Mouse (Mus musculus): ENCODE results near the gene Ccdc58.
A peak's percentile ranks its signal among the peaks of the same experiment; 100 is the strongest.
"Not testable (repeated sequence)": the region's sequence is repeated elsewhere in the genome, so short reads cannot be mapped to it uniquely, and the experiment has no call there.

Ccdc58 gene

GRCm38 (mm10) chr16:36071450-36072379 lies at the start of gene Ccdc58, which contains the start of gene Fam162a:
Ccdc58 (plus strand) TSS chr16:36071685.
Fam162a (minus strand) TSS chr16:36071594.
- peaks cover 58% of the 10 kb centered on the region for H3K36me3 ChIP-seq (ENCODE audit: insufficient read depth, low read length)
- no peaks in the 10 kb centered on the region for H3K27me3 ChIP-seq (ENCODE audit: insufficient read depth, low read length)
- TF ChIP-seq NANOG (IDR thresholded peaks at IDR 0.05; ENCODE audit: borderline replicate concordance, low read length) (no peak), POU5F1 (IDR thresholded peaks at IDR 0.05; ENCODE audit: borderline replicate concordance, low read length) (no peak), CTCF (conservative IDR thresholded peaks at IDR 0.05; ENCODE audit: low read length) (no peak)
- H3K4me3 ChIP-seq (replicated peaks; ENCODE audit: low read length): peak within 1 kb of the TSS; percentile 92
- no peaks in the 10 kb centered on the region for H3K9me3 ChIP-seq (ENCODE audit: low read length)
- peaks cover 68% of the 10 kb centered on the region for H3K4me1 ChIP-seq (replicated peaks; ENCODE audit: low read depth, low read length)

GRCm38 (mm10) chr16:36028120-36028519 lies 43.4 kb upstream of the Ccdc58 start:
- H3K9me3 ChIP-seq (ENCODE audit: low read length); H3K4me3 ChIP-seq (replicated peaks; ENCODE audit: low read length); H3K27me3 ChIP-seq (ENCODE audit: insufficient read depth, low read length): not testable (repeated sequence)
- peaks cover 80% of the 10 kb centered on the region for H3K36me3 ChIP-seq (ENCODE audit: insufficient read depth, low read length)
- peaks cover 11% of the 10 kb centered on the region for H3K4me1 ChIP-seq (replicated peaks; ENCODE audit: low read depth, low read length)

DNA sequence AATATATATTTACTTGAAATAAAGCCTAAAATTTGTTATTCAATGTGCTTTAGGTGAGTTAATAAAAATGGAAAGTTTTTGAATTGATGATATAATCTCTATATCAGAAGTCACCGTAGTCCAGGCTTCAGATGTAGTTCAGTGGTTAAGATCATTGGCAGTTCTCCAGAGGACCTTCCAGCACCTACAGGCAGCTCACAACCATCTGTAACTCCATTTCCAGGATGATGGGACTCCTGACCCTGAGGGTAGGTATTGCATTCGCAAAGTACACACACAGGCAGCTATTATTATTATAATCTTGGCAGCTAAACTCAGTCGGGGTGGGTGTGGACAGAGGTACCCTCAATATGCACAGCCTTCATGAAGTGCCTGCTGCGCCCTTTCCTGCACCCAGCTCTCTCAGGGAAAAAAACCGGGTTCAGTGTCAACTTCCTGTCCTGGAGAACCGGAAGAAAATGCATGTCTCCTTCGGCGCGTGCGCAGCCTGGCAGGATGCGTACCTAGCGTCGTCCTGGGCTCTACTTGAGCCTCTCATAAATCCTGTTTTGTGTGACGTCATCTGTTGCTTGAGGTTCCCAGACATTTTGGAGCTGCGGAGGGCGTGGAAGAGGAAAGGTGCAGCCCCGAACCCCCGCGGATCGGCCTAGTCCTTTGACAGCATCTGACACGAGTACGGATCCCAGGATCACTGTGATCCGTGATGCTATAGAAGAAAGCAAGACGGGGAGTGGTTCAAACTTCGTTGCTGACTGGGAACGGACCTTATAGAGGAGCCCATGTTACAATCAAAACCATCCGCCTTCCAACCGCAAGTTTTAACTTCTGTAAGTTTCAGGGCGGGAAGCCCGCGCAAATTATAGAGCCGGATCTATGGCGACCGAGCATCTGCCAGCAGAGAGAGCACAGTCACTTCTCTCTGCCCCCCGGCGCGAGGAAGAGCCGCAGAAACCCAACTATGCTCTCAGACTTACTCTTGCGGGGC lies 30.6 kb upstream of the Ccdc58 start, which contains the start of gene Wdr5b:
Gene Wdr5b, plus strand, starts transcription at position 551 of the 985 bp plus-strand sequence.
- Histone ChIP-seq H3K27me3 (ENCODE audit: insufficient read depth, low read length) (no peaks in the 10 kb centered on the region), H3K9me3 (ENCODE audit: low read length) (no peaks in the 10 kb centered on the region), H3K4me3 (replicated peaks; ENCODE audit: low read length) (peak within 1 kb of the TSS; percentile 81), H3K4me1 (replicated peaks; ENCODE audit: low read depth, low read length) (peaks cover 27% of the 10 kb centered on the region), H3K36me3 (ENCODE audit: insufficient read depth, low read length) (peaks cover 55% of the 10 kb centered on the region)
- TF ChIP-seq CTCF (conservative IDR thresholded peaks at IDR 0.05; ENCODE audit: low read length) (no peak), NANOG (IDR thresholded peaks at IDR 0.05; ENCODE audit: borderline replicate concordance, low read length) (no peak), POU5F1 (IDR thresholded peaks at IDR 0.05; ENCODE audit: borderline replicate concordance, low read length) (no peak)

GRCm38 (mm10) chr16:36041625-36042020 lies 29.9 kb upstream of the Ccdc58 start:
- no peaks in the 10 kb centered on the region for H3K9me3 ChIP-seq (ENCODE audit: low read length)
- TF ChIP-seq POU5F1 (IDR thresholded peaks at IDR 0.05; ENCODE audit: borderline replicate concordance, low read length) (no peak), CTCF (conservative IDR thresholded peaks at IDR 0.05; ENCODE audit: low read length) (no peak), NANOG (IDR thresholded peaks at IDR 0.05; ENCODE audit: borderline replicate concordance, low read length) (no peak)

DNA sequence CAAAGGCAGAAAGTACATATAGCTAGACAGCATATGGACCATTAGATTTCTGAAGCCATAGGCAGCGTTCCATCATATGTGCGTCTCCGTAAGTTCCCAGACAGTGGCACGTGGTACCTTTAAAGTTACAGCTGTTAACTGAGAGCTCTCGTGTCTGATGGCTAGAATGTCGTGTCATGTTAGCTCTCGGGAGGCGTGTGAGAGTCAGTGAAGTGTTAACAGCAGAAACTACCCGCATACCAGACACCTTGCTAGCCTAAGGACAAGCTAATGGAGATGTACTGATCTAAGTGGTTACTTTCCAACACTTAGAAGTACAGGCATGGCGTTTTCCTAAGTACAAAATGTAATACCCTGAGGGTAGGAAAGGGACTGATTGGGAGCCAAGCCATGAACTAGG lies 28.4 kb upstream of the Ccdc58 start:
- Histone ChIP-seq H3K4me1 (replicated peaks; ENCODE audit: low read depth, low read length) (peaks cover 27% of the 10 kb centered on the region), H3K36me3 (ENCODE audit: insufficient read depth, low read length) (peaks cover 62% of the 10 kb centered on the region)

More at GRCm38 (mm10) chr16:36041625-36042020, 29.9 kb upstream of the Ccdc58 start:
- H3K4me3 ChIP-seq (replicated peaks; ENCODE audit: low read length): peak overlapping the region; percentile 81
- no peaks in the 10 kb centered on the region for H3K27me3 ChIP-seq (ENCODE audit: insufficient read depth, low read length)
- H3K4me1 ChIP-seq (replicated peaks; ENCODE audit: low read depth, low read length): peaks cover 27% of the 10 kb centered on the region
- H3K36me3 ChIP-seq (ENCODE audit: insufficient read depth, low read length): peaks cover 60% of the 10 kb centered on the region

DNA sequence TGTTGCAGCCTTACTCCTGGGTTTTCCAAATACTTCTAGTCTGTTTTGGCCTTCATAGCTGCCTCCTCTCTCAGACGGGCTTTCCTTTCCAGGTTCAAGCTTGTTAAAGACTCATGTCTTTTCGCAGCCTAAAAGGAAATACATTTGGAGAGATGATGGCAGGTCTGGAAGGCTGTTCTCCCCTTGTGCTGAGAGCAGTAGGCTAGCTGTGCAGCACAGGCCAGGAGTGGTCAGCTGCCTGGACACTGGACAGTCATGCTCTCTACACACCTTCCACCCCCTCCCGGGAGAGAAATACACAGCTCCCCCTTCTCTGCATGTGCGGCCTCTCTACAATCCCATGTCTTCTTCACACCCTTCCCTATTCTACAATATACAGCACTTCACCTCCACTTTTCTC lies 27.5 kb upstream of the Ccdc58 start:
- no peaks in the 10 kb centered on the region for H3K27me3 ChIP-seq (ENCODE audit: insufficient read depth, low read length)
- H3K4me1 ChIP-seq (replicated peaks; ENCODE audit: low read depth, low read length): peaks cover 27% of the 10 kb centered on the region
- H3K4me3 ChIP-seq (replicated peaks; ENCODE audit: low read length): no peak overlapping the region
- H3K9me3 ChIP-seq (ENCODE audit: low read length): no peaks in the 10 kb centered on the region
- H3K36me3 ChIP-seq (ENCODE audit: insufficient read depth, low read length): peaks cover 67% of the 10 kb centered on the region
- TF ChIP-seq POU5F1 (IDR thresholded peaks at IDR 0.05; ENCODE audit: borderline replicate concordance, low read length): no peak
- no peak for TF ChIP-seq CTCF (conservative IDR thresholded peaks at IDR 0.05; ENCODE audit: low read length)
- TF ChIP-seq NANOG (IDR thresholded peaks at IDR 0.05; ENCODE audit: borderline replicate concordance, low read length): no peak

More for the DNA sequence above, 28.4 kb upstream of the Ccdc58 start:
- no peaks in the 10 kb centered on the region for H3K27me3 ChIP-seq (ENCODE audit: insufficient read depth, low read length)
- H3K9me3 ChIP-seq (ENCODE audit: low read length): no peaks in the 10 kb centered on the region
- no peak overlapping the region for H3K4me3 ChIP-seq (replicated peaks; ENCODE audit: low read length)
- TF ChIP-seq CTCF (conservative IDR thresholded peaks at IDR 0.05; ENCODE audit: low read length) (no peak), NANOG (IDR thresholded peaks at IDR 0.05; ENCODE audit: borderline replicate concordance, low read length) (no peak), POU5F1 (IDR thresholded peaks at IDR 0.05; ENCODE audit: borderline replicate concordance, low read length) (no peak)

- Histone ChIP-seq H3K4me1 (replicated peaks; ENCODE audit: low read depth, low read length) (peaks cover 1% of the 10 kb centered on the region; the same call in 1 of the 2 replicates), H3K4me3 (replicated peaks; ENCODE audit: low read length) (no peak overlapping the region), H3K36me3 (ENCODE audit: insufficient read depth, low read length) (peaks cover 98% of the 10 kb centered on the region), H3K27me3 (ENCODE audit: insufficient read depth, low read length) (no peaks in the 10 kb centered on the region), H3K9me3 (ENCODE audit: low read length) (no peaks in the 10 kb centered on the region)
- TF ChIP-seq NANOG (IDR thresholded peaks at IDR 0.05; ENCODE audit: borderline replicate concordance, low read length): no peak
- no peak for TF ChIP-seq POU5F1 (IDR thresholded peaks at IDR 0.05; ENCODE audit: borderline replicate concordance, low read length)
- no peak; the same call in 1 of the 2 replicates for TF ChIP-seq CTCF (conservative IDR thresholded peaks at IDR 0.05; ENCODE audit: low read length)
These were observed 23.9 kb upstream of the Ccdc58 start for GRCm38 (mm10) chr16:36047538-36047937.

DNA sequence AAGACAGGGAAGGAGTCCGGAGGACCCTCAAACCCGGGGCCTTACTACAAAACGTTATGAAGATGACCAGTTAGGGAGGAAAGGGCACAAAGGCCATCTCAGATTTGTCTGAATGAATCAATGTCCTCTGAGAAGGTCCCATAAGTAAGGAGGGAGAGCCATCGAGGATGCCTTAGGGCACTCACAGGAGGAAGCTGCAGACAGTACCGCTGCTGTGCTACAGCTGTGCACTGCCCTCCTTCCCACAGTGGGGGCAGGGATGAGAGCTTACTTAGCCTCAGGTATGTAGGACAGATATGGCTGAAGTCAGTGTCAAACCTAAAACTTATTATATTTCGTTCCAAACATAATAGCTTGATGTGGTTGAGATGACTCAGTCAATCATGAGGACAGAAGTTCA lies 20.0 kb upstream of the Ccdc58 start:
- no peak overlapping the region for H3K4me3 ChIP-seq (replicated peaks; ENCODE audit: low read length)
- H3K27me3 ChIP-seq (ENCODE audit: insufficient read depth, low read length): no peaks in the 10 kb centered on the region
- H3K9me3 ChIP-seq (ENCODE audit: low read length): no peaks in the 10 kb centered on the region
- peaks cover 93% of the 10 kb centered on the region for H3K36me3 ChIP-seq (ENCODE audit: insufficient read depth, low read length)
- TF ChIP-seq NANOG (IDR thresholded peaks at IDR 0.05; ENCODE audit: borderline replicate concordance, low read length) (no peak), POU5F1 (IDR thresholded peaks at IDR 0.05; ENCODE audit: borderline replicate concordance, low read length) (no peak), CTCF (conservative IDR thresholded peaks at IDR 0.05; ENCODE audit: low read length) (no peak)
- H3K4me1 ChIP-seq (replicated peaks; ENCODE audit: low read depth, low read length): peaks cover 6% of the 10 kb centered on the region

All from E14TG2a.4 (cell line).